Mouse (Mus musculus): Measurements from ENCODE around the gene Lysmd4.

The Lysmd4 gene

GRCm38 (mm10) chr7:67222220-67222862 is at the start of gene Lysmd4:
Gene Lysmd4 (plus strand): TSS chr7:67222544.
- DNase-seq (ENCODE audit: low read depth): peak; percentile 92

- no peak for DNase-seq (ENCODE audit: low read depth)
Measured at GRCm38 (mm10) chr7:67173522-67174195, 48.7 kb upstream of the Lysmd4 start.

GRCm38 (mm10) chr7:67183786-67184185 is 38.6 kb upstream of the Lysmd4 start:
- DNase-seq (ENCODE audit: low read depth): no peak

DNA sequence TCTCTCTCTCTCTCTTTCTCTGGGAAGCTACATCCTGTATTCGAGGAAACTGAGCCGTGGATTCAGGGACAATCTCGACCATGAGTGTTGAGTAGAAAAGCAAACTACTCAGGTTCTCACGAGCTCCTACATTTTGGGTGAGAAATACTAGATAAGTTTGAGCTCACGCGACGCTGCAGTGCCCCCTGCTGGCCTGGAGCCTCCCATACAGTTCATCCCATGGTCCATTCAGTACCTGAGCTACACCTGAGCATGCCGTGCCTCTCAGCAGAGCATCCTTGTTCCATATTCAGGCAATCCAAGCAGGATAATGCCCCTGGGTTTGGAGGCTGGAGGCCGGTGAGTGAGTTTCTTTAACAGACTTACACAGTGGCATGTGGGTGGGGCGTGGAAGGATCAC is 22.9 kb upstream of the Lysmd4 start:
- peak; percentile 49 for DNase-seq (ENCODE audit: low read depth)

DNA sequence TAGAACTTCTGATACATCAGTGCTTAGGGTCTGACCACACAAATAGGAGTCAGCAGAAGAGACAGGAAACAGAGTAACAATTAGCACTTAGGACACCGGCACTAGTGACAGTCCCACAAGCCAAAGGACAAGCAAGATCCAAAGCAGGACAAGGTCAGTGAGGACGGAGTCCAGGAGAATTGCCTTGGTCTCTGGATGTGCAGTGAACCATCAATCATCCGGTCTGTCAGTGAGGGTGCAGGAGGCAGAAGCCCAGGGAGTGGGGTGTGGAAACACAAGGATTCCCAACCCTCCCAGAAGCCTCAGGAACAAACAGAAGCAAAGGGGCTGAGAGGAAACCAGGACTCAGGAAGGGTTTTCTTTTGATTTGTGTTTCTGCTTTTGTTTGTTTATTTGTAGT is 18.7 kb upstream of the Lysmd4 start:
- DNase-seq (ENCODE audit: low read depth): no peak

DNA sequence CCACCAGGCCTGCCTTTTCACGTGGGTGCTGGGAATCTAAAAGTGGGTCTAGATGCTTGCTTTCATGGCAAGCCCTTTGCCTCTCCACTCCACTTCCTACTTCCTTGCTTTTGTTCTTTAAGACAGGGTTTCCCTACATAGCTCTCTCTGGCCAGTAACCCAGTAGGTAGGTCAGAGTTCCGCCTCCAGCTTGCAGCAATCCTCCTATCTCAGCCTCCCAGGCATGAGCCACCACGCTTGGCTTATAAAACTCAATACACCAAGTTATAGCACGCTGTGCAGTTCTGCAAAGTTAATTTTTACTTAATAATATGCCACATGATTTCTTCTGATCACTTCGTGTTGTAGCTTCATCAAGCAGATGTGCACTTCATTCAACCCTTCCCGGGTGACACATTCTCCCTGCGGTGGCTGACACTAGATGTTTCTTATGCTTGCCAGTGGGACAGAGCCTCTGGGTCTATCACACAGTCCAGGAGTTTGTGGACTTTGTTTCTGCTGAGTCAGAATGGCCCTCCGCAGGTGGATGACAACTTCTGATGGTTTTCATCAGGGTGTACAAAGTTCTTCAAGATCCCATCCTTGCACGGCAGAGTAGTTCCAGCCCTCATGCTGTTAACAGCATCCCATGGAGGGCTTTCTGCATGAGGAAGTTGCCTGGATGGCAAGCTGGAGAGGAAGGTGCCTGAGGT is 16.5 kb upstream of the Lysmd4 start:
- DNase-seq (ENCODE audit: low read depth): no peak

GRCm38 (mm10) chr7:67206496-67206895 is 15.8 kb upstream of the Lysmd4 start:
- DNase-seq (ENCODE audit: low read depth): no peak

GRCm38 (mm10) chr7:67207701-67208100 is 14.6 kb upstream of the Lysmd4 start:
- DNase-seq (ENCODE audit: low read depth): no peak

GRCm38 (mm10) chr7:67208317-67208716 is 14.0 kb upstream of the Lysmd4 start:
- DNase-seq (ENCODE audit: low read depth): no peak

DNA sequence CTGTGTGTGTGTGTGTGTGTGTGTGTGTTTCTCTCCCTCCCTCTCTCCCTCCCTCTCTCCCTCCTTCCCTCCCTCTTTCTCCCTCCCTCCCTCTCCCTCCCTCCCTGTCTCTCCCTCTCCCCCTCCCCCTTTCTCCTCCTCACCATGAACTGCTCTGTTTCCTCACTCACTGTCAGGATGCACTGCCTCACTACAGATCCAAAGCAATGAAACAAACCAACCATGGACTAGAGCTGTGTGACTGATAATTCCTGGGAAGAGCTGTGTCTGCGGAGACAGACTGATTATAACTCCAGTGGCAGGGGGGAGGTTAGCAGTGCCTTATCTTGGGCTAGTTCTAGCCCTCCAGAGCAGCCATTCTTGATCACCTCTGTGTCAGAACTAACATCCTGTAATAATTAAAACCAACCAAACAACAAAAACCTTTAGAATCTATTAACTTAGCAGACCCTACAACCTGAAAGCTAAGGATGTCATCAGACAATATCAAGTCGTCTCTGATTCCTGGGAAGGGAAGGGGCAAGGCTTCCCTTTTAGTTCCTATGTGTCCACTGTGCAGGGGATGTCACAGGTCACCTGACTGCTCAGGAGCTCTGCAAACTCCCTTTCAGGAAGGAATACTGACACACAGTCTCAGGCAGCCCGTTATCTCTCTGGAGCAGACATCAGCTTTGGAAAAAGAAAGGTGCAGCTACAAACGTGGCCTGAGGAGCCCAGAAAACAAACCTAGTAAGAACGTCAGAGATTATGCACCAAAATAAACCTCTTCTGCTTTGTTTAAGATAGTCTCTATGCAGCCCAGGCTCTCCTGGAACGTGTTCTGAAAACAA is 12.1 kb upstream of the Lysmd4 start:
- DNase-seq (ENCODE audit: low read depth): no peak

DNA sequence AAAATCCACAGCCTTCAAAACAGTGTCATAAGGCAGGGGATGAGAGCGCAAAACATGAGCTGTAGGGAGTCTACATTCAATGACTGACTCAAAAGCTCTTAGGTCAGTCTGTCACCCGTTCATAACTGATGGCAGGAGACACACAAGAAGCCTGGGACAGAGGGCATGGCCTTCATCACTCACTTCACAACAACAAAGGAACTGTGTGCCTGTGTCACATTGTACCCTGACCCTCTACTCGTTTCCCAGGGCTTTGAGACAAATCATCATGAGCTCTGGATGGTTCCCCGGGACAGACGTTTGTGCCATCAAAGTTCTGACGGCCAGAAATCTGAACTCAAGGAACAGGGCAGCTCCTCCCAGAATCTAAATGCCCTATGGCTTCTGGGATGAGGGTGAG is 11.0 kb upstream of the Lysmd4 start:
- DNase-seq (ENCODE audit: low read depth): no peak

DNA sequence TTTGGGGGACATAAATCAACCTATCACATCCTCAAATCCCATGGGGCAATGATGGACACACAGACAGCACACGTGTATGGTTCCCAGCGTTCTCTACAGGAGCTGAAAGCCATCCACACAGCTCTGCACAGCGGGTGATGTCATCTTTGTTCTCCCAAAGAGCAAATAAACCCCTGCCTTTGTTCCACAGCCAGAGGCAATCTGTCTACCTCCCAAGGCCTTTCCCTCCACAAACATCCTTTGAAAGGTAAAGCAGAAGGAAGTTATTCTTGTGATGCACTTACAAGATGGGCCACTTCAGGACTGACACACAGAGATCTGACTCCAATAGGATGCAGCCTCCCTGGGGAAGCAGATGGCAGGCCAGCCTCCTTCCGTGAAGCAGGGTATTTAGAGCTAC is 10.4 kb upstream of the Lysmd4 start:
- no peak for DNase-seq (ENCODE audit: low read depth)

GRCm38 (mm10) chr7:67213589-67213988 is 8.8 kb upstream of the Lysmd4 start:
- DNase-seq (ENCODE audit: low read depth): no peak

- no peak for DNase-seq (ENCODE audit: low read depth)
Measured at GRCm38 (mm10) chr7:67216351-67216750, 6.0 kb upstream of the Lysmd4 start.

DNA sequence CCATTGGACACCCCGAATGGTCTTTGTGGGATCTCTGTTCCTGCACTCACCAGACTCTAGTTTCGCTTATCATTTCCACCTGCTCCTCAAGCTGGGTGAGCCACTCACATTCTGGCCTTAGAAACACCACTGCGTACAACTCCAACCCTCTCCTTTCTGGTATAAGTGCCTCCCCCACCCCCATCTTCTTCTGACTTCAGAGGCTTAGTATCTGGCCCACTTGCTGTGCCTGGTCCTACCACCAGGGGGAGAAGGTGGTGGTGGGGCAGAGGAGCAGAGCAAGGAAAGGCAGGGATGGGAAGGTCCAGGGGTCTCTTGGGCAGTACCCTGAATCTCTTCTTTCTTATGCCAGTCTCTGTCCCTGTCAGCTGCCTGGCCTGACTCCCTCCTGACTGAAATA is 5.3 kb upstream of the Lysmd4 start:
- DNase-seq (ENCODE audit: low read depth): peak; percentile 47

GRCm38 (mm10) chr7:67225943-67226625 is 3.7 kb downstream of the Lysmd4 start:
- DNase-seq (ENCODE audit: low read depth): no peak

- DNase-seq (ENCODE audit: low read depth): no peak
Measured at GRCm38 (mm10) chr7:67227538-67227937, 5.2 kb downstream of the Lysmd4 start.

DNA sequence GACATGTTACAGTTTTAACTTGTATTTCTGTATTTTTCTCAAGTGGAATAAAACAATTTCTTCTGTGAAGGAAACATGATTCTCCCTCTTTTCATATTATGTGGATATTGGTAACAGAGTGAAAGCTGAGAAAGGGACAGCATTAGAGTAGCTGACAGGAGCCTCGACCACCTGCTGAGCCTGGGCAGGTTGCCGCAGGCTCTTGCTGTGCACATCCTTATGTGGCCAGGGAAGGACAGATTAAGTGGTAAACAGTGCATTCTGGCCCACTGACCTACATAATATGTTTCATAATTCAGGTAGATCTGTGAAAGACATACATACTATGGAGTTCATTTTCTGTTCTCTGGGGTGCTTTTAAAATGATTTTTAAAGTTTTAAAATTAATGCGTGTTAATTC is 6.0 kb downstream of the Lysmd4 start:
- DNase-seq (ENCODE audit: low read depth): no peak

DNA sequence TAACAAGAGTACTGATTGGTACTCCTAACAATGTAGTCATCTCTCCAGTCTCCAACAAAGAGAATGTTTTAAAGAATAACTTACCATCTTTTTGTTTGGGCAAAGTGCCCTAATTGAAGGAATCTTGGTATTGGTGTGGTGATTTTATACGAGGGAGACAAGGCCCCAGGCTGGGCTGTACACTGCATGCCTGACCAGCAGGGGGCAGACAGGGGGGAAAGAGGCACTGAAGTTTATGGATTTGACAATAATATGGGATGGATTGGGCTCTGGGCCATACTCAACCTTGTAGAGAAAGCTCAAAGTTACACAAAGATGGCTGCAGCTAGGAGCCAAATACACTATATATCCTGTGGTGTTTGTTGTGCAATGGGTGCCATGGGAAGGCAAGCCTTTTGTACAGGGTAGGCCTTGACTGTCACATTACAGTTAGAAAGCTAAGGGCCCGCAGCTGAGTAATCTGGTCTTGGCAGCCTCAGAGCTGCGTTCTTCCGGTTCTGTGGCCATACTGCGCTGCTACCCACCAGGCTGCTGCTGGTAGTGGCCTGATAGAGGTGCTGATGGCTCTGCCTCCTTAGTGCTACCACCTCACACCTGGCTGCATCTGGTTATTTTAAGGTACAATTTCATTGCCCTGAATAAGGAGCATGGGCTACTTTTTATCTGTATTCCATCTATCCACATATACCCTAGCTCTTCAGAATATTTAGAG is 6.7 kb downstream of the Lysmd4 start:
- DNase-seq (ENCODE audit: low read depth): peak; percentile 48

DNA sequence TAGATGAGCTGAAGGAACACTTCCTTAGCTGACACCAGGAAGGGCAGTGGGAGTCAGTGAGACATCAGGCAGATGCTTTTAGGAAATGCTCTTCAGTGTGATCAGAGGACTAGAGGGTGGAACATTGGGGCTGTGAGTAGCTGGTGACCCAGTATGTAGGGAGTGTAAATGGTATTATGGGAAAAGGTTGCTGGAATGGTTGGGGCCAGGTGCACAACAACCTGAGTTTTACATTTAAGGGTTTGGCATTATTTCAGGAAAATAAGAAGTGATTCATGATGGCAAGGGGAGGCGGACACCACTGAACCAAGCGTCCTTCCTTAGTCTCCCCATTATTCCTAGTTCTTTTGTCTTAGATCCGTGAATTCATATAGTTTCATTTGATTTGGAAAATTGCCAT is 7.4 kb downstream of the Lysmd4 start:
- no peak for DNase-seq (ENCODE audit: low read depth)

DNA sequence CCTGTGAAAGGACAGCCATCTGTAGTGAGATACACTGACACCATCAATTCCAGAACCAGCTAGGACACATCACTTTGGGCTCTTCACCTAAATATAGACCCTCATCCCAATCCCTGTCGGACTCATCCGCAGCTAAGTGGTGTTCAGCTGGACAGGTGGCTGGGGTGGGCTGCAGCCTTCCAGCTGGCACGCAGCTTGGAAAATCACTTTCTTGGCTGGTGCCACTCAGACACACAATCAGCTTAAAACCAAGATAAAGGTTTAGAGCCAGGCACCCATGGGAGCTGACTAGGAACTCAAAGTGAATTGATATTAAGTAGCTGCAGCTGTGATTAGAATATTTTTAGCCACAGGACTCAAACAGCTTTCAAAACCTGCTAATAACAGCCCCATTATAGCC is 7.9 kb downstream of the Lysmd4 start:
- no peak for DNase-seq (ENCODE audit: low read depth)

Data from 416B (cell line).